Mouse (Mus musculus): ENCODE data around the gene Cilp2. TPM values are rescaled to one million over a fixed set of nuclear protein-coding genes. Genes with fewer than 3 reads are reported as not detected.

The Cilp2 gene
- polyA plus RNA-seq, 1 experiment, result 0.07 TPM

DNA sequence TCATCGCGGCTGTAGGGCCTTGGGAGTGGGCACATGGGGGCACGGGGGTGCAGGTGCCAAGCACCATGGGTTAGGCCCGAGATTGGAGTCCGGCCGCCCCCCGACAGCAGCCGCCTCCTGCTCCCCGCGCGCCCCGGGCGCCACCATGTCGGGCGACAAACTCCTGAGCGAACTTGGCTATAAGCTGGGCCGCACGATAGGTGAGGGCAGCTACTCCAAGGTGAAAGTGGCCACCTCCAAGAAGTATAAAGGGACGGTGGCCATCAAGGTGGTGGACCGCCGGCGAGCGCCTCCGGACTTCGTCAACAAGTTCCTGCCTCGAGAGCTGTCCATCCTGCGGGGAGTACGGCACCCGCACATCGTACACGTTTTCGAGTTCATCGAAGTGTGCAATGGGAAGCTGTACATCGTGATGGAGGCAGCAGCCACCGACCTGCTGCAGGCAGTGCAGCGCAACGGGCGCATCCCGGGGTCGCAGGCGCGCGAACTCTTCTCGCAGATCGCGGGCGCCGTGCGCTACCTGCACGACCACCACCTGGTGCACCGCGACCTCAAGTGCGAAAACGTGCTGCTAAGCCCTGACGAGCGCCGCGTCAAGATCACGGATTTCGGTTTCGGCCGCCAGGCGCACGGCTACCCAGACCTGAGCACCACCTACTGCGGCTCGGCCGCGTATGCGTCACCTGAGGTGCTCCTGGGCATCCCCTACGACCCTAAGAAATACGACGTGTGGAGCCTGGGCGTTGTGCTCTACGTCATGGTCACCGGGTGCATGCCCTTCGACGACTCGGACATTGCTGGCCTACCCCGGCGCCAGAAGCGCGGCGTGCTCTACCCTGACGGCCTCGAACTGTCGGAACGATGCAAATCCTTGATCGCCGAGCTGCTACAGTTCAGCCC is 14.9 kb upstream of the Cilp2 start, which contains the start of the genes Tssk6, Ndufa13 and Yjefn3:
TSS of gene Tssk6 (plus strand) at position 22 of the 900 bp plus-strand sequence.
TSS of gene Ndufa13 (minus strand) at position 396 of the 900 bp plus-strand sequence.
TSS of gene Yjefn3 (minus strand) at position 550 of the 900 bp plus-strand sequence.
- no peak for DNase-seq (ENCODE audit: low read depth, low spot score)
- WGBS, result 3% methylated on average over 89 of the region's 89 CpGs

DNA sequence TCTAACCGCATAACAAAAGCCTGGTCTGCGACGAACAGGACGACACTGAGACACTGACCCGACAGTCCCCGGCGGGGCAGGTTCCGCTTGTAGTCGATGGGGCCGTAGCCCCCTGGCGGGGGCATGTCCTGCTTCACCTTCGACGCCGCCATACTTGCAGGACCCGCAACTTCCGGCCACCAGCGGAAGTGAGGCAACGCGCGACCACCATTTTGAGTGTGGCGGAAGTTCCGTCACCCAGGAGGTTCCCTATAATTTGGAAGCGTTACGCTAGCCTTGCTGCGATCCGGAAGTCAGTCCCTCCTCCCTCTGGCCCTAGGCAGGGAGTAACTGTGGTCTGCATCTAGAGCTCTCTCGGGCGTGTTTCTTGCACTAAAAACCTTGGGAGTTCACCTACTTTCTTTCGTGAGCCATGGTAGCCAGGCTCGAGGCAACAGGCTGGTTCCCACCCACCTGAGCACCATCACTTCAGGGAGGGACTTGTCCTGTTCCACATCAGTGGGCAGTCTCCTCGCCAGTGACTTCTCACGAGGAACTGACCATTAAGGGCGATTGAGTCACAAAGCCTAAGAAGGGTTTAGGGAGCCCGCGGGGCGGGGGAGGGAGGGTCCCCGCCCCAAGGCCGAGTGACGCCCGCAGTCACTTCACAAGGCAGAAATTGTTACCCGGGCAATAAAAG is 14.1 kb upstream of the Cilp2 start:
- WGBS, result under 1% methylated on average over 41 of the region's 41 CpGs
- peak; percentile 61 for DNase-seq (ENCODE audit: low read depth, low spot score)

DNA sequence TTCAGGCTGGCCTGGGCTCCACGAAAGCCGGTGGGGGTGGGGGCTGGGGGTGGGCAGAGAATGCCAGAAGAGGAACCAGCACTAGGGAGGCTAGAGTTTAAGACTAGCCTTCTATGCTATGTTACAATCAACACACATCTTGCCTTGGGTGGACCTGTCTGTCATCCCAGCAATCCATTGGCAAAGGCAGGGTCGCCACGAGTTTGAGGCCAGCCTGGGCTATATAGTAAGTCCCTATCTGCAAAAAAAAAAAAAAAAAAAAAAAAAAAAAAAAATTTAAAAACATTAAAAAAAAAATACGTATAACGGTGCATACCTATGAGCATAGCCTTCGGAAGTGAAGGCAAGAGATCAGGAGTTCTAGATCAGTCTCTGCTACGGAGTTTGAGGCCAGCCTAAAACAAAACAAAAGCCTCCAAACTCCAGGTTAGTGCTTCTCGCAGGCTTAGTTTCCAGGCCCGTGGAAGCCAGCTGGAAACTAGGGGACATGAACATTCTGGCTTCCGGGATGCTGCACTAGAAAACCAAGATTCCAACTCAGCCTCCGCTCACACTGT is 13.5 kb upstream of the Cilp2 start:
- 9% methylated on average over 12 of the region's 12 CpGs for WGBS

DNA sequence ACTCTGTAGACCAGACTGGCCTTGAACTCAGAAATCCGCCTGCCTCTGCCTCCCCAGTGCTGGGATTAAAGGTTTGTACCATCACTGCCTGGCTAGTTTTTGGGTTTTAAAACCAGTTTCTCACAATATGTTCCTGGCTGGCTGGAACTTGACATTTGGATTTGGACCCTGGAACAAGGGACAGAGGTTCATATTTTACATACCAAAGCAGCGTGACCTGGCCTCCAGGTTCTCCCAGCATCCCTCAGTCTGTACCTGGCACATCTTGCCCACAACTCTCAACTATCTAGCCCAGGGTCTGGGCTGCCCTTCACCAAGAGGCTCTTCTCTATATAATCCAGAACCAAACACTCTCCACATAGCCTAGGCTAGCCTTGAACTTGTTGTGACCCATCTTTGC is 12.4 kb upstream of the Cilp2 start:
- WGBS, result 82% methylated on average over 2 of the region's 2 CpGs
- DNase-seq (ENCODE audit: low read depth, low spot score), result no peak

More for the DNA sequence above, 13.5 kb upstream of the Cilp2 start:
- DNase-seq (ENCODE audit: low read depth, low spot score), result no peak

DNA sequence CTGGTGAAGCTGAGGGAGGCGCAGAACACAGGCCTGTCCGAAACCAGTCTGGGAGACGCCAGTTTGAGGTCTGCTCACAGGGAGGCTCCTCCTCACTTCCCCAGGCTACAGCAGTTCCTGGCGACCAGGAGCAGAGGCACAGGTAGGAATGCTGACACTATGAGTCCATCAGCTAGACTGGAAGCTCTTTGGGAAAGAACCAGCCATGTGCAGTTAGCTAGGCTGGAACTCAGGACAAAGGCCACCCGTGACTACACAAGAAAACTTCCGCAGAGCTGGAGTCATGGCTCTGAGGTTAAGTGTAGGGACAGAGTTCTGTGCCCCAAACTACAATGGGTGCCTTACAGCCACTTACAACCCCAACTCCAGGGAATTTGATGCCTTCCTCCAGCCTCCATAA is 10.4 kb upstream of the Cilp2 start:
- no peak for DNase-seq (ENCODE audit: low read depth, low spot score)
- 79% methylated on average over 6 of the region's 6 CpGs for WGBS

DNA sequence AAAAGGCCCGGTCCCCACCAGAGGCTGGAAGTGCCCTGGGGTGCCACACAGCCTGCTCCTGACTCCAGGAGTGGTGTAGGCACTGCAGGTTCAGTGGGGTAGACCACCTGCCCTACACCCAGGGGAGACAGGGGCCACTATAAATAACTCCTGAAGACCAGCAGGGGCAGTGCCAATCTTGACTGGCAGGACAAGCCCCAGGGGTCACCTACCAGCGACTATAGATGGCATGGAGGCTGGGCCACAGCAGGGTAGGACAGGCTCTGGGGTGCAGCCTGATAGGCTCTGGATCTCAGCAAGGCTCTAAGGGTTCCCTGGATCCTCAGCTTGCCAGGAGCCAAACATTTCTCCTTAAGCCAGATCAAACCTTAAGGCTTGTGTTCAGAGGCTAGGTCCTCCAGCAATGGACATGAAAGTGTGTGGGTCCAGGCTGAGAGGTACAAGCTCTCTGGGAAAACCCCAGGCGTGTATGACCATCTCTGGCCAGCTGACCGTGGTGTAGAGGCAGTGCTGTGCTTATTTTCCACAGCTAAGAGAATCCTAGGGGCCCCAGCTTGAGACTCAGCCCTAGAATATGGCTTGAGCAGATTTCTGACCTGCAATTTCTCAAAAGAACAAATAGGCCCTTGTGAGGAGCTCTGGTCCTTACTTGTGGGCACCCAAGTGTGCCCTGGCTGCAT is 8.4 kb upstream of the Cilp2 start:
- DNase-seq (ENCODE audit: low read depth, low spot score), result no peak
- WGBS, result 67% methylated on average over 4 of the region's 4 CpGs

DNA sequence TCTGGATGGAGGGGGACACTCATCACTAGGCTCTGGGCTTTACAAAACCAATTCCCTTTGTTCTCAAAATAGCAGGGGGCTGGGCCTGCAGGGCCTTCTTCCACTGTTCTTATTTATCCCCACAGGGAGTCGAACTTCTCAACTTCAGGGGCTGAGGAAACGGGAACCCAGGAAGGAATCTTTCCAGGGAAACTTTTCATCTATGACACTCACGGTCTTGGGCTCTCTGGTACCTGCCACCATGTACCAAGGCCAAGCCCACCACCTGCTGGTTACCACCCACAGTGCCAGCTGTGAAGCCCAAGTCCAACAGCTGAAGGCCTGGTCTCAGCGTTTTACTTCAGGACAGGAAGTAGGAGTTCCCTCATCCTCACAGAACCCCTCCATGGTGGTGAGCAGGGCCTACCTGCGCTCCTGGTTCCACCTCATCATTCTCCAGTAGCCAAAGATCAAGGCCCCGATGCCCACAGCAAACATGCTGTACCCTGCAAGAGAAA is 7.4 kb upstream of the Cilp2 start:
- DNase-seq (ENCODE audit: low read depth, low spot score), result no peak
- 66% methylated on average over 6 of the region's 6 CpGs for WGBS

DNA sequence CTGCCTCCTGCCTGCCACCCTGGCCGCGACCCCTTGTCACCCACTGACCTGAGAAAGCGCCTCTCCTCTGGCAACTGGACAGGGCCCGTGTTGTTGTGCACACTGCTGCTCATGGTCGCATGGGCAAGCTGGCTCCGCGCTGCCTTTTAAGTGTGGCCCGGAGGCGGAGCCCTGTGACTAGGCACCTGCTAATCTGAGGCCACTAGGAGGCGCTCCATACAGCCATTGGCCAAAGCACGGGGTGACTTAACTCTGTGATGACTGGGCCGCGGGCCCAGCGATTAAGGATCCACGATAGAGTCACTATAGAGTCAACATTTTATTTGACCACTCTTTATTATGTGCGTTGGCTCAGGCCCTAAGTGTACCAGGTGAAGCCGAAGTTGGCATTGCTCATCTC is 6.4 kb upstream of the Cilp2 start:
- 67% methylated on average over 17 of the region's 17 CpGs for WGBS
- DNase-seq (ENCODE audit: low read depth, low spot score), result no peak

DNA sequence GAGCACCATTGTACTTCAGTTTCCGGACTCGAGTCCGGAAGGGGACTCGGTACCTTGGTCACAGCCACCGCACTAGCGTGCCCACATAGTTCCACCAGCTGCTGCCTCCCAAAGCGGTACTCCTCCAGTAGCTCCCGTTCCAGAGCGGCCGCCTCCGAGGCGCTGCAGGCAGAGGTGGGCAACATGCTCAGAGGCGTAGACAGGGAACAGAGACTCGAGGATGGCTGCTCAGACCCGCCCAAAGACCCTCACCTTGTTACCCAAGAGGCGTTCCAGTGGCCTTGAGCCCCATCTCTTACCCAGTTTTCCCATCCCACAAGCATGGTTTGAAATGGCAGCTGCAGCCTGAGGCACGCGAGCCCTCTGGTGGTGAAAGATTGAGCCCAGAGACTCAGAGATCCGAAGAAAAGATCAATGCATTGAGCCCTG is 3.3 kb upstream of the Cilp2 start:
- no peak for DNase-seq (ENCODE audit: low read depth, low spot score)
- WGBS, result 59% methylated on average over 19 of the region's 19 CpGs

DNA sequence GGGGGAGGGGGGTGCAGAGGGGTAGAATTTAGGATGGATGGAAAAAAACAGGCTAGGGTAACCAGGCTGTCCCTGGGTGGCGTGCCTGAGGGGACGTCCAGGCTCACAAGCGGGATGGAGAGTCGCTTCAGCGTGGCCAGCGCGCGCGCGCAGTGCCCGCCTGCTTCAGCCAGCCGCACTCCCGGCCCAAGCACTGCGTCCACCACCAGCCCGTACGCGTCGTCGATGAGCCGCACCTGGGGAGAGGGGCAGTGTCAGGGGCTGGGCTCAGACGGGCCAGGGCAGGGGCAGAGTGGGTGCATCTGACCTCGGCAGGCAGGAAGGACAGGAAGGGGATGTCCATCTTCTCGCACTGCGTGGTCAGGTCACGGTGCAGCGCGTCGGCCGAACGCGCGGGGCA is 1.4 kb upstream of the Cilp2 start:
- no peak for DNase-seq (ENCODE audit: low read depth, low spot score)
- WGBS, result 4% methylated on average over 32 of the region's 32 CpGs

DNA sequence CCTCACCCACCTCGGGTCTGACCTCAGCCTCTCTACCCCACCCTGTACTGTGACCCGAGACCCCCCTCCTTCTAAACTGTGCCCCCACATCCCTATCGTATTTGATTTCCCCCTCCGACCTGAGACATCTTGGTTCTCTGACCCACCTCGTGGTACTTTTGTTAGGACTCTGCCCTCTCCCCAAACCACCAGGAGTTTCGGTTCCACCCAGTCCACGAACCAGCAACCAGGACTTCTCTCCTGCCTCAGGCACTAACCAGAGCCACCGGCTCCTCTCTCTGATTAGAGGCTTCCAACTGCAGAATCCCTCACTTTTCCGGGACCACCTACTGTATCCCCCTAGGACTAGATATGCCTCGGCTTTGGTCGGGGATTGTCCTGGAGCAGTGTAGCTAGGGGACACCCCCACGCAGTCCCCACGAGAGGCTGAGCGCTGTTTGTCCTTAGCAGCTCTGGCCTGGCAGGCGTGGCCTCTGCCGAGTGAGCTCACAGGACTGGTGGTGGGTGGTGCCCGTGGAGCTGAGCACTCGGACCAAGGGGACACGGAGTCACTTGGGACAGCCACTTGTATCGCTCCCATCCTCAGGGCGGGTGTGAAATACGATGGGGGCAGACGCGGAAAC is 868 bp upstream of the Cilp2 start:
- DNase-seq (ENCODE audit: low read depth, low spot score), result no peak
- 7% methylated on average over 24 of the region's 24 CpGs for WGBS

DNA sequence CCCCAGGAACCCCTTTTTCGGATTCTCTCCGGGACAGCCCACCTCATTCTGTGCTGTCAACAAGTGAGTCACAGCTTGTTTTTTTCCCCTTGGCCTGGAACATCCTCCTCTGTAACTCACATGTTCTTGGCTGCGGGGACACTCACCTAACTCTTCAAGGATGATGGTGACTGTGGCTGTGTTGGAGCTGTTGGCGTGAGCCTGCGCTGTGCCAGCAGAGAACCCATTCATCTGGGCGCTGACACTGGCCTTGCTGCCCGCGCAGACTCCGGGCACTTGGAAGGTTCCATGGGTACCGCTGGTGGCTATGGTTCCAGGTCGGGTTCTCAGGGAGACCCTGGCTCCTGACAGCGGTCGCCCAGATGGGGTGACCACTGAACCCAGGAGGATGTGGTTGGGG is 3.3 kb downstream of the Cilp2 start:
- DNase-seq (ENCODE audit: low read depth, low spot score), result no peak
- WGBS, result 69% methylated on average over 13 of the region's 13 CpGs

DNA sequence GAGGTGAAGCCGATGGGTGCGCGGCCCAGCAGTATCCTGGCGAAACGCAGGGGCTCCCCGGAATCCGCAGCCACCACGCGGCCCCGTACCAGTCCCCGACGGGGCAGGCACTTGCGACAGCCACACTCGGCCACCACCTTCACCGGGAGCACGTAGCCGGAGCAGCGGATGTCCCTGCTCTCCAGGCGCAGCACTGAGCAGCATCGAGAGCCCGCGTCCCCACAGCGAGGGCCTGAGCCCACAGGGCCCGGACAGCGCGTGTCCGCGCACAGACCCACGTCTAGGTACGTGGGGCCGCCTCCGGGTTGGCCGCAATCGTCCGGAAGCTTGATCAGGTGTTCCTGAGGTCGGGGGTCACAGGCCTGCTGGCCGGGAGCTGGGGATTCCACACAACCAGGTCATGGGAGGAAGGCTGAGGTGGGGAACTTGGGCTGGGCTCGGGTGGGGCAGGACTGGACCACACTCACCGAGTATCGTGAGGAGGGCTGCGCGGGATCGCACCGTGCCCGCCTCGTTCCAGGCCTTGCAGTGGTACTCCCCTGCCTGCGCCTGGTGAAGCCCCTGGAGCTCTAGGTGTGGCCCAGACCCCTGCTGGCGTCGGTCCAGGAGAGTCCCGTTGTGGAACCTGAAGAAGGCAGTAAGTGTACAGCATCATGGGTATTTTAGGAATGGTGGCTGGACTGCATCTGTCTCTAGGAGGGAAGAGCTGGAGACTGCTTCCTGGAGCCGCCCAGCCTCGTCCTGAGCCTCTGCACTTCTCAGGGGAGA is 4.5 kb downstream of the Cilp2 start:
- 19% methylated on average over 52 of the region's 52 CpGs for WGBS
- no peak for DNase-seq (ENCODE audit: low read depth, low spot score)

DNA sequence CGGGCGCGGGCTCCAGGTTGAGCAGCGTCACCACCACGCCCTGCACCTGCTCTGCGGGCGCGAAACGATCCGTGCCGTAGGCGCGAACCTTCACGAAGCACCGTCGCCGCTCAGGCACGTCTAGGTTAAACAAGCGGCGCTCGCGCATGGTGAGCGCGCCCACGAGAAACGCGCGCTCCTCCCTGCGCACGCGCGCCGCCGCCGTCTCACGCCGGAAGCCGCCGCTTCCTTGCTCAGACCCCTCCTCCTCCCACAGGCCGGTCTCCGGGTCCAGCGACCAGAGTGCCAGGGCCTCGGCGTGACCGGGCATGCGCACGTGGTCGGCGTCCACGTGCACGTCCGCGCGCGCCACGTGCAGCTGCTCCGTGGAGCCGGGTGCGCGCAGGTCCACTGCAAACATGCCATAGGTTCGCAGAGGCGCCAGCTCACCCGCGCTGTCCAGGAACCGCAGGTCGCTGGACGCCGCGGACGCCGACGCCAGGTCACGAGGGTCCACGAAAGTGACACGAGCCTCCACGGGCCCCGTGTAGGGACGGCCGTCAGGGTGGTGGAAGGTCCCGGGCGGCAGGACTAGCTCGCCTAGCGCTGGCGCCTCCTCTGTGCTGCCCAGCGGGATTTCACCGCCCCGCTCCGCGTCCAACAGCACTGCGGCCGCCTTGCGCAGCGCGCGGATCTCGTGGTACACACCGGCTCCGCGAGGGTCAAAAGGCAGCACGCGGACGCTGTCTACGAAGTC is 5.3 kb downstream of the Cilp2 start:
- DNase-seq (ENCODE audit: low read depth, low spot score), result no peak
- WGBS, result 12% methylated on average over 103 of the region's 103 CpGs

DNA sequence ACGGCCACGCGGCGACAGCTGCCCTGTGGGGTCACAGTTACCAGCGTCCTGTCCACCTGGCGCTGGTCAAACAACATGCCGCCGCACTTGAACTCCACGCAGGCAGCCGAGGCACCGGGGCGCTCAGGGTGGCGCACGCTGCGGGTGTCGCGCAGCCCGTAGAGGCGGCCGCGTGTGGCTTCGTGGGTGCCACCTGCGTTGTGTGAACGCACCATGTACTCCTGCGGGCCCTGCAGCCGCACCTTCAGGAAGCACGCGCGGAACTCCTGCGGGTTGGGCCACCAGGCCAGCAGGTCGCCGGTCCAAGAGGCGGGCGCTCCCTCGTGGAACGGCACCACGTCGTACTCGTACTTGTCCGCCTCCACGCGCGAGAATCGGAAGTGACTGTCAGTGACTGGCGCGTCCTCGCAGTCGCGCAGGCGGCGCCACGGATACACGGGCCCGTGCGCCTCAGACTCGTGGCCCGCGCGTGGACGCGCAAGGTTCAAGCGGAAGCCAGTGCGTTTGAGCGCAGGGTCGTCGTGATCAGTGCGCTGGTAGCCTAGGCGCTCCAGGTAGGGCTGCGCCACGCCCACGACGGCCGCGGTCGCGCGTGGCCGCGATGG is 6.1 kb downstream of the Cilp2 start:
- DNase-seq (ENCODE audit: low read depth, low spot score), result no peak
- WGBS, result 22% methylated on average over 79 of the region's 79 CpGs

DNA sequence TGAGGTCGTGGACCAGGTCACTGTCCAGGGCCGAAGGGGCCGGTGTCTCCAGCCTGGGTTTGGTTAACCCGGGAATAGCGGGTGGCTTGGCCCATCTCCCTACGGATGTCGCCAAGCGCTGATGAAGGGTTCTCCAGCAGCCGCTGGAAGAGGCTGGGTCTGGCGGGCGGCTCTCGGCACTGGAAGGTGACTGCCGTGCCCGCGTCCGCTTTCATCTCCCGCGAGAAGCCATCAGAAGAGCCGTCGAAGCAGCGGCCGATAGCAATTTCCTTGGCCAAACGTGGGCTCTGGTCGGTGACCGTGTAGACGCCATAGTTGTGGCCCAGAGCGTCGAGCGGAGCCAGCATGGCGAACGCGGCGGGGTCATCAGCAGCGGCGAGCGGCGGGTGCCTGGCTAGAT is 6.6 kb downstream of the Cilp2 start:
- DNase-seq (ENCODE audit: low read depth, low spot score), result no peak
- whole genome bisulfite sequencing, result 21% methylated on average over 37 of the region's 37 CpGs

DNA sequence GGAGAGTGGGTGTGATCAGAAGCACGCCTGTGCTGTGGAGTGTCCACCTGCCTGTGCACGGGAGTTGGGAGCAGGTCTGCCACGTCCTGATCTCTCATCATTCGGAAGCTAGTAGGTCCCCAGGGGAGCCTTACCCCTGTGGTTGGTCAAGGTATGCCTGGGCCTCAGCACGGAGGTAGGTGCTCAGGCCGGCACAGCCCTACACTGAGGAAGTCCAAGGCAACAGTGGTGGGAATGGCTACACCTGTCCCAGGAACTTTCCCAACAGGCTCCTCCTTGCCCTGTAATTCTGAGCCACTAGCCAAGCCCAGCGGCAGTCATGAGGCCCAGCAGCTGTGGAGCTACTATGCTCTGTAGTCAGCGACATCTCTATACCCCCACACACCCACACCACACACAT is 7.8 kb downstream of the Cilp2 start:
- 49% methylated on average over 8 of the region's 8 CpGs for WGBS
- DNase-seq (ENCODE audit: low read depth, low spot score), result no peak

DNA sequence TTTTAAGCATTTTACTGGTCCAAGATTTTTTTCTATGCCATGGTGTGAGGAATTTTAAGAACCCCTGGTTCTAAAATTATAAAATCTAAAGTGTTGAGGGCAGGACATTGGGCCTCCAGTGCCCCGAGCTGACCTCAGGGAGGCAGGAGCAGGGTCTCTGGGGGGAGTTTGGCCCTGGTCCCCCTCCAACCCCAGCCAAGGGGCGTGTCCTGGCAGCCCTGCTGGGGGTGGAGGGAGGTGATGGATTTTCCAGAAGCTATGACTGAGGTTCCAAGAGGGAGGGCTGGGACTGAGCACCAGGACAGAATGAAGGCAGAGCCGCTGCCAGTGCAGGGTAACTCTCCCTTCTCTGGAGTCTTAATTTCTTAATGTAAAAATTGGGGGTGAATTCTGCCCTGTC is 9.5 kb downstream of the Cilp2 start:
- DNase-seq (ENCODE audit: low read depth, low spot score), result no peak
- 71% methylated on average over 3 of the region's 3 CpGs for WGBS

Data from large intestine, adult 2 months (tissue).